22 mouse cellular contexts compared by ENCODE assay signal in genomic region chr12:37242484-37242883, GRCm38 (mm10). TPM values are rescaled to one million over a fixed set of nuclear protein-coding genes. Genes with fewer than 3 reads are reported as not detected.
DNase-seq lines count a peak whose midpoint lies in the region; ATAC-seq and TF ChIP-seq lines count a peak whose summit lies in the region.
"Had no signal": no experiment of that assay in that cellular context is flagged by ENCODE, and none has a peak within 500 bp of the region (broad histone marks: within the 10 kb centered on the region; RNA-seq: fewer than 3 reads in every experiment).

No protein-coding gene starts in this region.

- no peaks in the 10 kb centered on the region for H3K27me3 ChIP-seq in liver, embryonic 15.5 days
- H3K27me3 ChIP-seq: embryonic facial prominence, embryonic 15.5 days; heart, embryonic 13.5 days; hindbrain, embryonic 13.5 days; midbrain, embryonic 15.5 days; neural tube, embryonic 12.5 days; stomach, embryonic 15.5 days had no signal

- H3K4me3 ChIP-seq in lung, adult 2 months (replicated peaks; ENCODE audit: extremely low read depth, low read depth, low read length), result no peak overlapping the region
- peak overlapping the region; percentile 26; the same call in 1 of the 2 replicates for H3K4me3 ChIP-seq in liver, embryonic 15.5 days (replicated peaks)
- H3K4me3 ChIP-seq: embryonic facial prominence, embryonic 15.5 days; forebrain, embryonic 10.5 days; heart, embryonic 13.5 days; hindbrain, embryonic 13.5 days; midbrain, embryonic 15.5 days; neural tube, embryonic 12.5 days; stomach, embryonic 15.5 days had no signal

- H3K27ac ChIP-seq in liver, embryonic 15.5 days (replicated peaks), result no peak overlapping the region
- H3K27ac ChIP-seq: embryonic facial prominence, embryonic 15.5 days; forebrain, embryonic 10.5 days; heart, embryonic 13.5 days; hindbrain, embryonic 13.5 days; midbrain, embryonic 15.5 days; neural tube, embryonic 12.5 days; stomach, embryonic 15.5 days had no signal

- ATAC-seq in liver, embryonic 15.5 days (ENCODE audit: insufficient read depth), result no peak
- ATAC-seq: activated CD4-positive, CD25-positive, alpha-beta regulatory T cell, adult 4 months; midbrain, embryonic 15.5 days had no signal

- 56% methylated on average over 3 of the region's 3 CpGs for WGBS in lung, adult 2 months
- 50% methylated on average over 3 of the region's 3 CpGs for WGBS in liver, embryonic 15.5 days (ENCODE audit: insufficient replicate concordance)

- H3K4me1 ChIP-seq in lung, adult 2 months (ENCODE audit: control insufficient read depth, insufficient read depth, low read length), result no peaks in the 10 kb centered on the region
- H3K4me1 ChIP-seq in liver, embryonic 15.5 days (replicated peaks), result no peaks in the 10 kb centered on the region
- H3K4me1 ChIP-seq: embryonic facial prominence, embryonic 15.5 days; forebrain, embryonic 10.5 days; hindbrain, embryonic 13.5 days; midbrain, embryonic 15.5 days; neural tube, embryonic 12.5 days; stomach, embryonic 15.5 days had no signal

- no peak overlapping the region; the same call in 1 of the 2 replicates for H3K4me2 ChIP-seq in liver, embryonic 15.5 days
- H3K4me2 ChIP-seq: embryonic facial prominence, embryonic 15.5 days; heart, embryonic 13.5 days; hindbrain, embryonic 13.5 days; lung, embryonic 14.5 days; midbrain, embryonic 15.5 days; neural tube, embryonic 12.5 days had no signal

- no peak for TF ChIP-seq POLR2A in lung, adult 2 months (IDR thresholded peaks at IDR 0.05; ENCODE audit: borderline replicate concordance, extremely low read depth, low read depth, low read length)

- peak; percentile 42 for DNase-seq in heart, adult 8-10 months (ENCODE audit: low spot score)
- no peak for DNase-seq in heart, postnatal 4 days
- DNase-seq in lung, postnatal 36 days, result peak; percentile 20
- no peak for DNase-seq in lung, adult 2 months
- DNase-seq in cerebellum, adult 9-10 months, result no peak
- no peak for DNase-seq in adrenal gland, postnatal 10 days
- DNase-seq: kidney, adult 8-10 months; kidney, postnatal 14 days; lung, embryonic 14.5 days; retina, postnatal 1 day; right cerebral cortex, postnatal 25 days; thymus, postnatal 25 days had no signal

- no peaks in the 10 kb centered on the region for H3K9me3 ChIP-seq in liver, embryonic 15.5 days (replicated peaks)
- H3K9me3 ChIP-seq: embryonic facial prominence, embryonic 15.5 days; forebrain, embryonic 10.5 days; heart, embryonic 13.5 days; hindbrain, embryonic 13.5 days; midbrain, embryonic 15.5 days; neural tube, embryonic 12.5 days; stomach, embryonic 15.5 days had no signal

- no peak for TF ChIP-seq CTCF in lung, adult 2 months (IDR thresholded peaks at IDR 0.05; ENCODE audit: insufficient read depth, low read length)

- no peak overlapping the region for H3K9ac ChIP-seq in liver, embryonic 15.5 days
- H3K9ac ChIP-seq: embryonic facial prominence, embryonic 15.5 days; forebrain, postnatal 0 days; heart, embryonic 13.5 days; hindbrain, embryonic 13.5 days; lung, embryonic 14.5 days; midbrain, embryonic 15.5 days; neural tube, embryonic 12.5 days; stomach, embryonic 15.5 days had no signal

- H3K36me3 ChIP-seq in liver, embryonic 15.5 days (replicated peaks), result no peaks in the 10 kb centered on the region
- H3K36me3 ChIP-seq: embryonic facial prominence, embryonic 15.5 days; forebrain, embryonic 10.5 days; heart, embryonic 13.5 days; hindbrain, embryonic 13.5 days; midbrain, embryonic 15.5 days; neural tube, embryonic 12.5 days; stomach, embryonic 15.5 days had no signal

RNA-seq across cellular contexts. Expression of gene Agmo, which starts 1.0 kb away (rescaled TPM):
- 1 to 10 TPM; 1.5 to 2.7 (median 1.8) TPM for total RNA-seq in heart, adult 8-10 months (2022)
- total RNA-seq in heart, postnatal 4 days (2021), result under 1 TPM; 0.23 to 0.62 TPM
- polyA plus RNA-seq in lung, adult 2 months (2012; rRNA removed), result 4.4 and 6.9 TPM in 2 replicates
- polyA plus RNA-seq in liver, embryonic 15.5 days (2015; fragmentation: Nextera tagmentation; extraction: Ambion mirVana), result 14.3 and 15.7 TPM in 2 replicates
- 10 to 100 TPM; 15.7 to 22.1 TPM for total RNA-seq in adrenal gland, postnatal 10 days (2021)

Comparison
In these comparisons a context has a peak if more than half of its experiments do, and no peak if none do; other contexts are left out.
1. DNase-seq: peak in heart, adult 8-10 months (single experiment) and lung, postnatal 36 days (single experiment); none in heart, postnatal 4 days (single experiment), lung, adult 2 months (single experiment), cerebellum, adult 9-10 months (single experiment) and adrenal gland, postnatal 10 days (single experiment).
2. RNA of gene Agmo, which starts 1.0 kb away (total RNA-seq): 15.7 to 22.1 TPM in adrenal gland, postnatal 10 days; 1.5 to 2.7 TPM in heart, adult 8-10 months and 0.23 to 0.62 TPM in heart, postnatal 4 days; every median in the first group is over 4 times any median in the second.